In the genomic region with DNA sequence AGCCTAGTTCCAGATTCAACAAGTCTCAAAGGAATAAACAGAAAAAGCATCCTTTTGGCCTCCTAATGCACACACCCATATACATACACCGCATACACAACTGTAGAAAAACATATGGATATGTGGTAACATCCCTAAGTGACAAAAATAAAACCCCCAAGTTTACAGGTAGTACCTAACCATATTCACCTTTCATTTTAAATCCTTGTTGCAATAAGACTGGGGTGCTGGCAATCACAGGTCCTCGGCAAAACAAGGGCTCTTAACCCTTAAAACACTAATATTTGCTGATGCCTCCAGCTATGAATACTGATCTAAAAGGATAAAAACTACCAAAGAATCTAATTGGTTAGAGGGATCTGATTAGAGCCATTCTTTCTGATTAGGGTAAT, we compare ENCODE assay signal across 1 mouse cellular context.
TF ChIP-seq lines count a peak whose summit lies in the region.

No protein-coding gene starts in this region.

TF ChIP-seq in MEL, 35 proteins besides CTCF, POLR2A, EP300 and RAD21:
- TF ChIP-seq TBP (IDR thresholded peaks at IDR 0.05; ENCODE audit: low read depth, low read length) (0 out of 2 replicates have a peak, but pooled peaks have one; percentile 52), MAFK (IDR thresholded peaks at IDR 0.05; ENCODE audit: borderline replicate concordance, low read depth, low read length) (no peak)
TF ChIP-seq in MEL: peak in this region for 1.
